Mouse (Mus musculus) Patski (cell line): ENCODE results near the gene Gm17545. TPM values are rescaled to one million over a fixed set of nuclear protein-coding genes. Genes with fewer than 3 reads are reported as not detected.

Experiments
- ATAC-seq: fragments of 100-300 bp; one replicate; pipeline ENCODE4 v1.8.0; 2021
- CTCF ChIA-PET: fragments of 350-600 bp; sonication (Branson Sonifier 250); formaldehyde crosslinking; loops from one replicate; lab custom pipeline; 2022; ENCODE audit warnings: inconsistent platforms; lab: Charles Lee
- POLR2A ChIA-PET: fragments of 350-600 bp; sonication (Branson Sonifier 250); formaldehyde crosslinking; loops from one replicate; lab custom pipeline; 2022; ENCODE audit warnings: antibody characterized with exemption, inconsistent platforms; lab: Charles Lee
- DNase-seq: peaks from one replicate; pipeline ENCODE4 v3.0.0-alpha.2; 2011; ENCODE audit warnings: low read depth, low spot score
- H3K27me3 ChIP-seq: fragments of 371-371 bp; one replicate; pipeline ENCODE4 v1.5.1; 2021
- CTCF ChIP-seq: fragments of 100-300 bp; IDR thresholded peaks from one replicate; pipeline ENCODE4 v1.5.1; 2021
- in situ Hi-C: fragments of 300-500 bp; cut with MboI; formaldehyde crosslinking; loops from 3 replicates; pipeline ENCODE4 v1.11.1; 2018; ENCODE audit warnings: low pct_unique_long_range_greater_than_20kb, mixed read lengths
- polyA plus RNA-seq: library from polyadenylated mRNA; unstranded; gene quantifications from one replicate; pipeline ENCODE4 v1.2.3, GENCODE M21; 2021

The Gm17545 gene
- polyA plus RNA-seq, 1 experiment from 2014 or later = not detected

DNA sequence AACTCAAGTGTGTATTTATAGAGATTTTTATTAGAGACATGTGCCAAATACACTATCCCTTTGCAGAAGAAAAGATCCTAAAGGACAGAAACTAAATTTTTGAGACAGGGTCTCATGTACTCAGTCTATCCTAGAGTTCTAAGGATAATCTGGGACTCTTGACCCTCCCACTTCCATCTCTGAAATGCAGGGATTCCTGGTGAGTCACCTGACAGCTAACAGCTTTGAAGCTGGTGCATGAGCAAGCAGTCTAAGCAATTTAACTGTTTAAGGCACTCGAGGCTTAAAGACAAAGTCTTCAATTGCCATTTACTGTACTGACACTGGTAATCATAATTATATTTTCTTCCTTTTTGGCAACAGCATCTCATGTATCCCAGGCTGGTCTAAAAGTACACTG, 31.5 kb upstream of the Gm17545 start:
- ATAC-seq = no peak
- in situ Hi-C loops = no loop called here
- TF ChIP-seq CTCF = no peak
- ChIA-PET CTCF (interaction anchor here (1.1 kb wide), 1 partner anchor 11 kb away, joined by 4 read pairs; the partner anchor contains the start of gene 9530077C05Rik), POLR2A (interaction anchor here (1.3 kb wide), 1 partner anchor 11 kb away, joined by 3 read pairs; the partner anchor contains the start of gene 9530077C05Rik)
- H3K27me3 ChIP-seq = no peaks in the 10 kb centered on the region
- DNase-seq = no peak

DNA sequence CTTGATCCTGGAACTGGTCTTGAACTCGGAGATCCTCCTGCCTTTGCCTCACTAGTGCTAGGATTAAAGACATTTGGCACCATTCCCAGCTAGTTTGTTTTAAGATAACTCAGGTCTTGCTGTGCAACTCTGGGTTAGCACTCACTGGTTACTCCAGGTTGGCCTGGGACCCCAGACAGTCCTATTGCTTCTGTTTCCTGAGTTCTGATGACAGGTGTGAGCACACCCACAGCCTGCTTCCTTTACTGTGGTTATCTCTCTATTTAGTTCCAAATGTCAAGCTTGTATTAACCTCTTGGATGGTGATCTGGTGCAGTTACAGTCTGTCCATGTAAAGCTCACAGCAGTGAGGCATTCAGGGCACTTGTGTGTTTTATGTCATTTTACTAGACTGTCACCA, 30.6 kb upstream of the Gm17545 start:
- ChIA-PET POLR2A (interaction anchor here (1.3 kb wide), 1 partner anchor 12 kb away, joined by 3 read pairs; the partner anchor contains the start of gene 9530077C05Rik), CTCF (interaction anchor here (3.7 kb wide), 1 partner anchor 12 kb away, joined by 20 read pairs; the partner anchor contains the start of gene 9530077C05Rik)
- DNase-seq (no peak), ATAC-seq (no peak)
- no peak for TF ChIP-seq CTCF
- in situ Hi-C loops = no loop called here
- no peaks in the 10 kb centered on the region for H3K27me3 ChIP-seq

DNA sequence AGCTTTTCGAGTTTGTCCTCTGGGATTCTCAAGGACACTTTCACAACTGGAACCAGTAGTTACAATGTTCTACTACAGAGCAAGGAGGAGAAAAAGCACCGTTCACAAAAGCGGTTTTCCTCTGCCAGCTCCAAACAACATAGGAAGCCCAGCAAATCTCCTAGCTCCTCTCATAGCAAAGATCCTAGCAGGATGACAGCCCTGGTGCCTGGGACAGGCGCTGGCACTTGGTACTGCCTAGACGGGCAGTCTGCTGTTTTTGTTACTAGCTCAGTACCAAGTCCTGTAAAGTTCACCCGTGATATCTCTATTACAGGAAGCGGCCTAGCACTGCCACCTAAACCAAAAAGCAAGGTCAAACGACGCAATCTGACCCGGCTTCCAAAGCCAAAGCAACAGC, 29.9 kb upstream of the Gm17545 start:
- ChIA-PET CTCF (interaction anchor here (3.7 kb wide), 1 partner anchor 13 kb away, joined by 20 read pairs; the partner anchor contains the start of gene 9530077C05Rik), POLR2A (no interaction called here)
- TF ChIP-seq CTCF = no peak
- no peak for DNase-seq
- H3K27me3 ChIP-seq = no peaks in the 10 kb centered on the region
- in situ Hi-C loops = no loop called here
- no peak for ATAC-seq

DNA sequence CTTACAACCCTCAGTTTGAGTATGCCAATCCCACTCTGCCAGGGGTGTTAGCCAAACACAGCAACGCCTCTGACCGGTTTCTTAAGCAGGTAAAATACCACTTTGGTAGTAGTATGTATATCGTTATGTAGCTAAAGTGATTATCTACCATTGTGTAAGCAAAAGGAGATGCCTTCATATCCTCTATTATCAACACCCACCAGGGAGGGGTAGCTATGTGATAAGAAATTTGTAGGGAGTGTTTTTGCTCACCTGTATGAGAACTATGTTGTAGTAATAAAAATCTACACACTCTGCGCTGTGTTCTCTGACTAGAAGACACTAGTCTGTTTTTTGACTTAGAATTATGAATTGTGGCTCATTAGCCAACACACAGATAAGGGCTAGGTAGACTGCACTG, 29.4 kb upstream of the Gm17545 start:
- ATAC-seq (no peak), DNase-seq (no peak)
- ChIA-PET CTCF (interaction anchor here (3.7 kb wide), 1 partner anchor 13 kb away, joined by 20 read pairs; the partner anchor contains the start of gene 9530077C05Rik), POLR2A (no interaction called here)
- no peaks in the 10 kb centered on the region for H3K27me3 ChIP-seq
- in situ Hi-C loops = no loop called here
- TF ChIP-seq CTCF = no peak

DNA sequence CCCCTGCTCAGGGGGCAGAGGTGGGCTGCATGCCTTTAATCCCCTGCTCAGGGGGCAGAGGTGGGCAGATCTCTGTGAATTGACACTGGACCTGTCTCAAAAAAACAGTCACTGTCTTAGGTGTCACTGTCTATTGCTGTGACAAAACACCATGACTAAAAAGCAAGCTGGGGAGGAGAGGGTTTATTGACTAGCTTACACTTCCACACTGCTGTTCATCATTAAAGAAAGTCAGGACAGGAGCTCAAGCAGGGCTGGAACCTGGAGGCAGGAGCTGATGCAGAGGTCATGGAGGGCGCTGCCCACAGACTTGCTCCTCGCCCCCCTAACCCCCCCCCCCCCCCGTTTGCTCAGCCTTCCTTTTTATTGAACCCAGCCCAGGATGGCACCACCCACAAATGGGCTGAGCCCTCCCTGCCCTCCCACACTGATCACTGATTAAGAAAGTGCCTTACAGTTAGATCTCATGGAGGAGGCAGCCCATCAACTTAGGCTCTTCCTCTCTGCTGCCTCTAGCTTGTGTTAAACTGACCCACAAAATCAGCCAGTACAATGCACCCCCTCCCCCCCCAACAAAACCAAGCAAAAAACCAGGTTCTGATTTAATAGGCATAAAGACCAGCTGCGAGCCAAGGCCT, 25.9 kb upstream of the Gm17545 start:
- CTCF ChIA-PET = interaction anchor here (1.0 kb wide), 1 partner anchor 17 kb away, joined by 3 read pairs; no protein-coding TSS in a partner anchor
- POLR2A ChIA-PET = interaction anchor here (0.7 kb wide), 1 partner anchor 52 kb away, joined by 3 read pairs; no protein-coding TSS in a partner anchor
- ATAC-seq (no peak), DNase-seq (no peak)
- in situ Hi-C loops = no loop called here
- H3K27me3 ChIP-seq = no peaks in the 10 kb centered on the region
- TF ChIP-seq CTCF = no peak

DNA sequence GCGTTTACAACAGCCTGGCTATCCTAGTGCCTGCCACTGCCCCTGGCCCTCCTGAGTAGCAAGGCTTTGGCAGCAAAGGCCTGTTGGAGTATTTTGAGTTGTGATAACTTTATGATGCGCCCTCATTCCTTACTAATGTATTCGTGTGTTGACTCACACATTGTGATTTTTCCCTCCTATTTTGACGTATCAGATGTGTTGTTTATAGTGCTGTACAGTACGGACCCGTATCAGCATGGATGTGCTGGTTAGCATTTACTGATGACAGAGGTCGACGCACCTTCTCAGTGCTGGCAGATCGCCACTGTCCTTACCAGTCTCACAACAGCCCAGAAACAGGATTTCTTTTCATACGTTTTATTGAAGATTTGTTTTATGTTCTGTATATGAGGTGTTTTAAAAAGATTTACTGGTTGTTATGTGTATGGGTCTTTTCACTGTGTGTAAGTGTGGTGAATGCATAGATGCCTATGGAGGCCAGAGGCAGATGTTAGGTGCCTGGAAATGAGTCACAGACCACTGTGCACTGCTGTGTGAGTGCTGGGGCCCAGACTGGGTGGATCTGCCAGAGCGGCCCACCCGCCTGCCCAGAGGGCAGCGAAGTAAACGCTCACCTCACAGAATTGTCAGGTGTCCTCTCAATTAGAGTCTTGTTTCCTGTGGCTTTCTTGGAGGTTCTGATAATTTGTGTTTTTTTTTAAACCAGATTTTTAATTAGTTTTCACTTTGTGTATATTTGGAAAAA, 25.3 kb upstream of the Gm17545 start:
- no peak for TF ChIP-seq CTCF
- ChIA-PET CTCF (interaction anchor here (1.0 kb wide), 1 partner anchor 18 kb away, joined by 3 read pairs; no protein-coding TSS in a partner anchor), POLR2A (interaction anchor here (0.7 kb wide), 1 partner anchor 52 kb away, joined by 3 read pairs; no protein-coding TSS in a partner anchor)
- no peaks in the 10 kb centered on the region for H3K27me3 ChIP-seq
- in situ Hi-C loops = no loop called here
- DNase-seq = no peak
- no peak for ATAC-seq

DNA sequence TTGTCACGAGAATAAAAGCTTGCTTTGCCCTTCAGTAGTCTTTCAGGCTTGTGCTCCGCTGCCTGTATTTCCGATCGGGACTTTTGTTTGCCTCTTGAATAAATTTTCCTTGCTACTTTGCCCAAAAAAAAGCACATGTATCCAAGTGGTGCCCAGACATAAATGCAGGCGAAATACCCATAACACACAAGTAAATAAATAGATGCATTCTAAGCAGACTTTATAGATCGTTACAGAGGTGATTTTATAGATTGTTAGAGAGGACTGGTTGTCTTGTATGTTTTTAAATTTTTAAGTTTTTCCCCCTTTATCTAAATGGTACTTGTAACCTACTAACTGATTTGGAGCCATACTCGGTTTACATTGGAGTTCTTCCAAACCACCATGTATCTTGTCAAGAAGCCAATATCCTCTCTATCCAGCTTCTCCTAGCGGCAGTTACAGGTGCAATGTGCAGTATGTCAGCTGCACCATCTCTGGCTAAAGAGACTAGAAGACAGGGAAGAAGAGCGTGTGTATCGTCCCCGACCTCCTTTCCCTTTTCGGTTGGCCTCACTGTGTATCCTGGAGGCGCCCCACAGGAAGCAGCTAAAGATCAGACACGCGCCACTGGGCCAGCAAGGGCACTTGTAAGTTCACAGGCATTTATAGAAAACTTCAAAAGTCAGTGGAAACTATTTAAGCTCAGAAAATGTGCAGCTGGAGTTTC, 24.4 kb upstream of the Gm17545 start:
- no peak for DNase-seq
- ATAC-seq = no peak

DNA sequence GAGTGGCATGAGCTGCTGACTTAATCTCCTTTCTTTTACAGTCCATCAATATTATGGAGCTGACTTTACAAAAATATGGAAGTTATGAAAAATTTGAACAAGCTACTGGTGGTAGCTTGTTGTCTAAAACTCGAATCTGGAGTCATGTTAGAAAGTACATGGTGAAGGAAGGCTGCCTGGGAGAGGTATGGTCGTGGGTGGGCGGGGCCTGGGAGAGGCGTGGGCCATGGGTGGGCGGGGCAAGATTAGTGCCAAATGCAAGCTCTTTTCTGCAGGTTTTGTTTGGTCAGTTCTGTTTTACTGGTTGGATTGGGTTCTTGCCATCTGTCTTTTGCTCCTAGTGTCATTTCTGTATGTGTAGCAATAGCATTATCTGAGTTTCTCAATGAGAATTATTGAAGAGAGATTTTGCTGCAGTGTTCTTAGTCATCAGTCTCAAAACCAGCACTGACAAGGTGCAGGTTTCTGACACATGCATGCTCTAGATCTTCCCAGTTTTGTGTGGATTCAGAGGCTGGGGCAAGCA, 23.7 kb upstream of the Gm17545 start:
- in situ Hi-C loops = no loop called here
- CTCF ChIA-PET = interaction anchor here (1.3 kb wide), 2 partner anchors 13 to 18 kb away, joined by 3 read pairs; partner anchors contain the start of gene 9530077C05Rik
- TF ChIP-seq CTCF = no peak
- DNase-seq = no peak
- H3K27me3 ChIP-seq = no peaks in the 10 kb centered on the region
- no peak for ATAC-seq
- POLR2A ChIA-PET = no interaction called here

More for the DNA sequence above, 24.4 kb upstream of the Gm17545 start:
- no peak for TF ChIP-seq CTCF
- CTCF ChIA-PET = interaction anchor here (1.3 kb wide), 2 partner anchors 13 to 18 kb away, joined by 3 read pairs; partner anchors contain the start of gene 9530077C05Rik
- POLR2A ChIA-PET = no interaction called here
- H3K27me3 ChIP-seq = no peaks in the 10 kb centered on the region
- in situ Hi-C loops = no loop called here

DNA sequence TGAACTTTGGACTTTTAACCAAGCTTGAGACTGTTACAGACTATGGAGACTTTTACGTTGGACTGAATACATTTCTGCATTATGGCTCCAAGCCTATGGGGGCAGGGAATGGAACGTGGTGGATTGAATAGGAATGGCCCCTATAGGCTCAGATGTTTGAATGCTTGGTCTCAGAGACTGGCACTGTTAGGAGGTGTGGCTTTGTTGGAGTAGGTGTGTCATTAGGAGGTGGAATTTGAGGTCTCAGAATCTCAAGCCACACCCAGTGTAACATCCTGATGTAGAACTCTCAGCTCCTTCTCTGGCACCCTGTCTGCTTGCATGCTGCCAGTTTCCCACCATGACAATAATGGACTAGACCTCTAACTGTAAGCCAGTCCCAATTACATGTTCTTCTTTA, 20.9 kb upstream of the Gm17545 start:
- no peak for TF ChIP-seq CTCF
- POLR2A ChIA-PET = no interaction called here
- ATAC-seq (no peak), DNase-seq (no peak)
- in situ Hi-C loops = no loop called here
- CTCF ChIA-PET = interaction anchor here (1.1 kb wide), 1 partner anchor 21 kb away, joined by 5 read pairs; the partner anchor contains the start of gene 9530077C05Rik
- H3K27me3 ChIP-seq = no peaks in the 10 kb centered on the region
